Mouse (Mus musculus) MEL (cell line): ENCODE results near the gene Ttc9b. TPM values are rescaled to one million over a fixed set of nuclear protein-coding genes. Genes with fewer than 3 reads are reported as not detected.

Source experiments
- DNase-seq: peaks from one replicate; pipeline ENCODE4 v3.0.0; 2011; ENCODE audit warnings: low read depth, low spot score
- H3K27ac ChIP-seq: 2 replicates; pipeline ENCODE4 v1.5.1; 2012; ENCODE audit warnings: low read depth, mild to moderate bottlenecking, control low read depth, low read length, moderate library complexity; ENCODE audit not compliant: control insufficient read depth
- H3K27me3 ChIP-seq, 2 experiments: fragments of 150-350 bp in 1 of 2; sonication (generic) in 1 of 2; 2 replicates each; pipeline ENCODE4 v1.6.1; 2012; ENCODE audit warnings: low read length in 2 of 2, mild to moderate bottlenecking in 2 of 2, improper control_type of control experiment in 1 of 2, moderate library complexity in 1 of 2; ENCODE audit not compliant: insufficient read depth in 2 of 2, control insufficient read depth in 1 of 2
- H3K36me3 ChIP-seq, 2 experiments: 2 replicates each; pipeline ENCODE4 v1.6.1; 2012 to 2014; ENCODE audit warnings: low read length in 2 of 2, improper control_type of control experiment in 1 of 2, inconsistent platforms in 1 of 2, mild to moderate bottlenecking in 1 of 2; ENCODE audit not compliant: insufficient read depth in 2 of 2, control insufficient read depth in 1 of 2
- H3K4me1 ChIP-seq, 2 experiments: fragments of 150-350 bp in 1 of 2; sonication (generic) in 1 of 2; 2 replicates each; pipeline ENCODE4 v1.6.1; 2012; ENCODE audit warnings: low read length in 2 of 2, improper control_type of control experiment in 1 of 2, mild to moderate bottlenecking in 1 of 2; ENCODE audit not compliant: insufficient read depth in 2 of 2, control insufficient read depth in 1 of 2
- H3K4me3 ChIP-seq, 2 experiments: fragments of 150-350 bp in 1 of 2; sonication (generic) in 1 of 2; 2 replicates each; pipeline ENCODE4 v1.5.1; 2012; ENCODE audit warnings: low read depth in 2 of 2, low read length in 2 of 2, mild to moderate bottlenecking in 2 of 2, moderate library complexity in 2 of 2, control low read depth in 1 of 2, improper control_type of control experiment in 1 of 2; ENCODE audit not compliant: control insufficient read depth in 1 of 2, insufficient read depth in 1 of 2
- H3K79me2 ChIP-seq: 2 replicates; pipeline ENCODE4 v1.6.1; 2012; ENCODE audit warnings: mild to moderate bottlenecking, low read length, moderate library complexity; ENCODE audit not compliant: control insufficient read depth, poor library complexity, insufficient read depth
- H3K9ac ChIP-seq: 2 replicates; pipeline ENCODE4 v1.6.1; 2012; ENCODE audit warnings: low read depth, mild to moderate bottlenecking, control low read depth, low read length, moderate library complexity; ENCODE audit not compliant: control insufficient read depth, poor library complexity, severe bottlenecking
- H3K9me3 ChIP-seq: fragments of 150-350 bp; sonication (generic); replicated peaks from 2 replicates; pipeline ENCODE4 v1.6.1; 2012; ENCODE audit warnings: mild to moderate bottlenecking, low read length, improper control_type of control experiment, moderate library complexity; ENCODE audit not compliant: insufficient read depth
- CHD2 ChIP-seq: IDR thresholded peaks from 2 replicates; pipeline ENCODE4 v1.6.1; 2011; ENCODE audit warnings: low read length, improper control_type of control experiment
- CTCF ChIP-seq, 3 experiments: IDR thresholded peaks in 2 of 3; conservative IDR thresholded peaks in 1 of 3; 2 replicates each; pipeline ENCODE4 v1.5.1; 2011 to 2012; ENCODE audit warnings: low read length in 3 of 3, low read depth in 2 of 3, mild to moderate bottlenecking in 2 of 3, improper control_type of control experiment in 1 of 3, inconsistent platforms in 1 of 3, mixed read lengths in 1 of 3, moderate library complexity in 1 of 3; ENCODE audit not compliant: control insufficient read depth in 1 of 3, insufficient read depth in 1 of 3, poor library complexity in 1 of 3, severe bottlenecking in 1 of 3
- E2F4 ChIP-seq: IDR thresholded peaks from 2 replicates; pipeline ENCODE4 v1.6.1; 2011; ENCODE audit warnings: low read depth, low read length, improper control_type of control experiment, borderline replicate concordance
- ELF1 ChIP-seq: IDR thresholded peaks from 2 replicates; pipeline ENCODE4 v1.6.1; 2014; ENCODE audit warnings: low read depth, mild to moderate bottlenecking, inconsistent platforms, low read length, improper control_type of control experiment, moderate library complexity
- EP300 ChIP-seq, 2 experiments: IDR thresholded peaks; 2 replicates each; pipeline ENCODE4 v1.6.1; 2011; ENCODE audit warnings: improper control_type of control experiment in 2 of 2, low read length in 2 of 2, low read depth in 1 of 2, mild to moderate bottlenecking in 1 of 2
- GATA1 ChIP-seq: IDR thresholded peaks from 2 replicates; pipeline ENCODE4 v1.6.1; 2011; ENCODE audit warnings: low read depth, low read length, improper control_type of control experiment
- HCFC1 ChIP-seq: IDR thresholded peaks from 2 replicates; pipeline ENCODE4 v1.6.1; 2012; ENCODE audit warnings: low read depth, mild to moderate bottlenecking, inconsistent platforms, low read length, improper control_type of control experiment, moderate library complexity
- KAT2A ChIP-seq: conservative IDR thresholded peaks from 2 replicates; pipeline ENCODE4 v1.6.1; 2012; ENCODE audit warnings: low read depth, low read length, improper control_type of control experiment, inconsistent platforms
- MAX ChIP-seq: IDR thresholded peaks from 2 replicates; pipeline ENCODE4 v1.6.1; 2011; ENCODE audit warnings: low read length, improper control_type of control experiment
- NRF1 ChIP-seq: IDR thresholded peaks from 2 replicates; pipeline ENCODE4 v1.6.1; 2014; ENCODE audit warnings: low read depth, mild to moderate bottlenecking, inconsistent platforms, low read length, improper control_type of control experiment, moderate library complexity; ENCODE audit not compliant: poor library complexity, insufficient read depth, severe bottlenecking
- POLR2AphosphoS2 ChIP-seq: IDR thresholded peaks from 2 replicates; pipeline ENCODE4 v1.6.1; 2011; ENCODE audit warnings: low read length, improper control_type of control experiment
- SIN3A ChIP-seq: IDR thresholded peaks from 2 replicates; pipeline ENCODE4 v1.6.1; 2012; ENCODE audit warnings: low read length, improper control_type of control experiment, inconsistent platforms
- SMC3 ChIP-seq: IDR thresholded peaks from 2 replicates; pipeline ENCODE4 v1.6.1; 2011; ENCODE audit warnings: low read depth, low read length, improper control_type of control experiment
- TAL1 ChIP-seq: IDR thresholded peaks from 2 replicates; pipeline ENCODE4 v1.6.1; 2012; ENCODE audit warnings: mild to moderate bottlenecking, inconsistent platforms, low read length, moderate library complexity, mixed read lengths
- TBP ChIP-seq: IDR thresholded peaks from 2 replicates; pipeline ENCODE4 v1.8.0; 2011; ENCODE audit warnings: low read depth, low read length, improper control_type of control experiment
- TCF12 ChIP-seq: IDR thresholded peaks from 2 replicates; pipeline ENCODE4 v1.6.1; 2014; ENCODE audit warnings: low read depth, mild to moderate bottlenecking, inconsistent platforms, low read length, improper control_type of control experiment, moderate library complexity
- USF1 ChIP-seq: IDR thresholded peaks from 2 replicates; pipeline ENCODE4 v1.6.1; 2014; ENCODE audit warnings: low read depth, mild to moderate bottlenecking, inconsistent platforms, low read length, improper control_type of control experiment, moderate library complexity
- ZC3H11A ChIP-seq: IDR thresholded peaks from 2 replicates; pipeline ENCODE4 v1.6.1; 2012; ENCODE audit warnings: low read depth, mild to moderate bottlenecking, inconsistent platforms, low read length, improper control_type of control experiment
- ZNF384 ChIP-seq: IDR thresholded peaks from 2 replicates; pipeline ENCODE4 v1.6.1; 2012; ENCODE audit warnings: low read depth, mild to moderate bottlenecking, inconsistent platforms, low read length, improper control_type of control experiment
- polyA plus RNA-seq, 2 experiments: library from polyadenylated mRNA; stranded (reverse) in 1 of 2; unstranded in 1 of 2; fragments of >175 nt in 1 of 2; fragments of >200 nt in 1 of 2; gene quantifications; 2 replicates each; pipeline versions ENCODE4 v1.2.1 to v1.2.4; 2012; ENCODE audit warnings: low replicate concordance in 2 of 2, low read depth in 1 of 2; ENCODE audit not compliant: insufficient read length in 2 of 2, insufficient read depth in 1 of 2, missing spikeins in 1 of 2
- total RNA-seq: library from RNA; depleted of rRNA; stranded (reverse); fragments of 300-350 nt; gene quantifications from 2 replicates; pipeline ENCODE4 v1.2.3, GENCODE M21; 2012

Gene Ttc9b
- total and polyA plus RNA-seq, 3 experiments, result 0.19 TPM; not detected in 1

GRCm38 (mm10) chr7:27609285-27609684 is 44.4 kb upstream of the Ttc9b start:
- DNase-seq, result no peak
- Histone ChIP-seq H3K4me3 (no peak overlapping the region), H3K4me1 (no peaks in the 10 kb centered on the region), H3K9me3 (no peaks in the 10 kb centered on the region), H3K27ac (no peak overlapping the region), H3K36me3 (peaks cover 0 to 9% of the 10 kb centered on the region in 2 experiments; a peak in 1 of 4 replicates), H3K79me2 (peaks cover 3% of the 10 kb centered on the region), H3K27me3 (no peaks in the 10 kb centered on the region), H3K9ac (no peak overlapping the region)
- TF ChIP-seq USF1, result peak; percentile 47; the same call in 1 of the 2 replicates
- 0 out of 2 replicates have a peak, but pooled peaks have one; percentile 26 for TF ChIP-seq MAX
- no peak for TF ChIP-seq GATA1
- TF ChIP-seq ZNF384, result no peak
- TF ChIP-seq TCF12, result no peak
- TF ChIP-seq SMC3, result no peak
- no peak for TF ChIP-seq E2F4

- no peak for DNase-seq
- no peak overlapping the region for H3K27ac ChIP-seq
- no peaks in the 10 kb centered on the region for H3K27me3 ChIP-seq
- peaks cover 0 to 9% of the 10 kb centered on the region in 2 experiments; a peak in 1 of 4 replicates for H3K36me3 ChIP-seq
- no peak overlapping the region for H3K9ac ChIP-seq
- TF ChIP-seq TAL1 (no peak), ELF1 (no peak), POLR2AphosphoS2 (no peak), ZC3H11A (no peak), CTCF (IDR thresholded peaks at IDR 0.05 in 2 of 3, conservative IDR thresholded peaks at IDR 0.05 in 1 of 3; ENCODE audit: control insufficient read depth in 1 of 3, insufficient read depth in 1 of 3, low read depth in 2 of 3, low read length in 3 of 3, poor library complexity in 1 of 3, severe bottlenecking in 1 of 3) (no peak), CHD2 (no peak), SIN3A (no peak), KAT2A (no peak), NRF1 (no peak), HCFC1 (no peak), TBP (no peak), EP300 (IDR thresholded peaks at IDR 0.05; ENCODE audit: low read depth in 1 of 2, low read length in 2 of 2) (no peak)
- H3K9me3 ChIP-seq, result no peaks in the 10 kb centered on the region
- H3K4me3 ChIP-seq, result no peak overlapping the region
- H3K4me1 ChIP-seq, result no peaks in the 10 kb centered on the region
- H3K79me2 ChIP-seq, result peaks cover under 1% of the 10 kb centered on the region
These were observed 44.0 kb upstream of the Ttc9b start for GRCm38 (mm10) chr7:27609688-27610087.
